Mouse (Mus musculus): ENCODE data around the gene Bpifb9a. TPM values are rescaled to one million over a fixed set of nuclear protein-coding genes. Genes with fewer than 3 reads are reported as not detected.
"Not testable (repeated sequence)": the region's sequence is repeated elsewhere in the genome, so short reads cannot be mapped to it uniquely, and the experiment has no call there.

Bpifb9a gene
- polyA plus RNA-seq, 1 experiment from 2014 or later = not detected

GRCm38 (mm10) chr2:154243356-154244036 lies 14.2 kb upstream of the Bpifb9a start:
- 84% methylated on average over 10 of the region's 10 CpGs for WGBS
- Histone ChIP-seq H3K4me1 (replicated peaks; ENCODE audit: control insufficient read depth, insufficient read depth, low read length) (no peaks in the 10 kb centered on the region), H3K27ac (ENCODE audit: low read depth, low read length) (no peak overlapping the region), H3K27me3 (replicated peaks; ENCODE audit: control insufficient read depth, insufficient read depth, low read length) (no peaks in the 10 kb centered on the region), H3K4me3 (ENCODE audit: low read depth, low read length) (no peak overlapping the region), H3K9ac (ENCODE audit: low read depth, low read length) (no peak overlapping the region), H3K4me2 (replicated peaks; ENCODE audit: low read depth) (no peak overlapping the region), H3K36me3 (ENCODE audit: control insufficient read depth, insufficient read depth) (no peaks in the 10 kb centered on the region), H3K9me3 (ENCODE audit: control insufficient read depth) (no peaks in the 10 kb centered on the region)
- ATAC-seq = no peak
- TF ChIP-seq CTCF (IDR thresholded peaks at IDR 0.05; ENCODE audit: low read depth) = no peak

DNA sequence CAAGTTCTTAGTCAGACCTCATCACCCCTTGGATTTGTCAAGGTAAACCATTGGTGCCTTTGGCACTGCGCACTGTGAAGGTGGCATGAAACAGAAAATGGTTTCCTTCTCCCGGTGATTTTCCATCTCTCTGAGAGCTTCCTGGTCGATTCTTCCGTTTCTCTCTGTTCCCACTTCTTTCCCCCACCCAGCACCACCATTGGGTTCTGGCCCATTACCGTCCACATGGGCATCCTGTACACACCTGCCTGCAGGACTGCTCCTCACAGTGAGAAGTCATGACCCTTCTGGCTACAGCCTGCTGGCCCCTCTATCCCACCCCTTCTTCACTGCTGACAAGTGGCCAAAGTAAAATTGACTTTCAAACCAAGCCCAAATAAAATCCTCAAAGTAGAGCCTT lies 12.3 kb upstream of the Bpifb9a start:
- Histone ChIP-seq H3K9me3 (ENCODE audit: control insufficient read depth) (no peaks in the 10 kb centered on the region), H3K4me1 (replicated peaks; ENCODE audit: control insufficient read depth, insufficient read depth, low read length) (no peaks in the 10 kb centered on the region), H3K27ac (ENCODE audit: low read depth, low read length) (no peak overlapping the region), H3K4me2 (replicated peaks; ENCODE audit: low read depth) (no peak overlapping the region), H3K9ac (ENCODE audit: low read depth, low read length) (no peak overlapping the region), H3K4me3 (ENCODE audit: low read depth, low read length) (no peak overlapping the region), H3K36me3 (ENCODE audit: control insufficient read depth, insufficient read depth) (no peaks in the 10 kb centered on the region), H3K27me3 (replicated peaks; ENCODE audit: control insufficient read depth, insufficient read depth, low read length) (no peaks in the 10 kb centered on the region)
- no peak for TF ChIP-seq CTCF (IDR thresholded peaks at IDR 0.05; ENCODE audit: low read depth)
- WGBS = 87% methylated on average over 5 of the region's 5 CpGs
- no peak for ATAC-seq

- H3K36me3 ChIP-seq (ENCODE audit: control insufficient read depth, insufficient read depth); ATAC-seq; H3K4me1 ChIP-seq (replicated peaks; ENCODE audit: control insufficient read depth, insufficient read depth, low read length); H3K27me3 ChIP-seq (replicated peaks; ENCODE audit: control insufficient read depth, insufficient read depth, low read length); H3K9me3 ChIP-seq (ENCODE audit: control insufficient read depth); H3K9ac ChIP-seq (ENCODE audit: low read depth, low read length); H3K27ac ChIP-seq (ENCODE audit: low read depth, low read length); H3K4me3 ChIP-seq (ENCODE audit: low read depth, low read length); H3K4me2 ChIP-seq (replicated peaks; ENCODE audit: low read depth): not testable (repeated sequence)
- 94% methylated on average over 2 of the region's 4 CpGs for WGBS
These were observed 2.4 kb upstream of the Bpifb9a start for GRCm38 (mm10) chr2:154255254-154255653.

DNA sequence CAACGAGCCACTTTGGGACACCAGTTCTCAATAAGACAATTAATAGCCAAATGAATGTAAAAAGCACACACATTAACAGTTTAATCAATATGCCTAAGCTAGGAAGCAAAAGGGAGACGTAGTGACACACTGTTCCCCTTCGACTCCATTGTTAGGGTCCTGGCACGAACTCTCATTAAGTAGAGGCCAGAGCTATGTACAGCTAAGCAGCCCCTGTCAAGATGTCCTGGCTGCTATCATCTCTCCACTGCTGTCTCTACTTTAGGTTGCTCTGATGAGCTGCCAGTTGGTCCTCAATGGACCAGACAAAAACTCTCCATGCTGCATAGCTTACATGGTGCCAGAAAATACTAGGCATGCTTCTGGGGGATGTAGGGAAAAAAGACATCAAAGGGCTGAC lies 1.9 kb upstream of the Bpifb9a start:
- no peaks in the 10 kb centered on the region for H3K9me3 ChIP-seq (ENCODE audit: control insufficient read depth)
- H3K36me3 ChIP-seq (ENCODE audit: control insufficient read depth, insufficient read depth) = no peaks in the 10 kb centered on the region
- H3K4me3 ChIP-seq (ENCODE audit: low read depth, low read length) = no peak overlapping the region
- H3K27me3 ChIP-seq (replicated peaks; ENCODE audit: control insufficient read depth, insufficient read depth, low read length) = no peaks in the 10 kb centered on the region
- no peak overlapping the region for H3K9ac ChIP-seq (ENCODE audit: low read depth, low read length)
- no peaks in the 10 kb centered on the region for H3K4me1 ChIP-seq (replicated peaks; ENCODE audit: control insufficient read depth, insufficient read depth, low read length)
- no peak overlapping the region for H3K27ac ChIP-seq (ENCODE audit: low read depth, low read length)
- no peak for TF ChIP-seq CTCF (IDR thresholded peaks at IDR 0.05; ENCODE audit: low read depth)
- 72% methylated on average over 4 of the region's 4 CpGs for WGBS
- H3K4me2 ChIP-seq (replicated peaks; ENCODE audit: low read depth) = no peak overlapping the region
- ATAC-seq = no peak

GRCm38 (mm10) chr2:154264397-154264796 lies 6.7 kb downstream of the Bpifb9a start:
- H3K4me2 ChIP-seq (replicated peaks; ENCODE audit: low read depth); H3K9ac ChIP-seq (ENCODE audit: low read depth, low read length); H3K27me3 ChIP-seq (replicated peaks; ENCODE audit: control insufficient read depth, insufficient read depth, low read length); H3K27ac ChIP-seq (ENCODE audit: low read depth, low read length); H3K9me3 ChIP-seq (ENCODE audit: control insufficient read depth); ATAC-seq; H3K36me3 ChIP-seq (ENCODE audit: control insufficient read depth, insufficient read depth); H3K4me3 ChIP-seq (ENCODE audit: low read depth, low read length); H3K4me1 ChIP-seq (replicated peaks; ENCODE audit: control insufficient read depth, insufficient read depth, low read length): not testable (repeated sequence)
- 89% methylated on average over 3 of the region's 3 CpGs for WGBS

- not testable (repeated sequence) for H3K9ac ChIP-seq (ENCODE audit: low read depth, low read length); H3K4me1 ChIP-seq (replicated peaks; ENCODE audit: control insufficient read depth, insufficient read depth, low read length); H3K4me2 ChIP-seq (replicated peaks; ENCODE audit: low read depth); ATAC-seq; H3K9me3 ChIP-seq (ENCODE audit: control insufficient read depth); H3K4me3 ChIP-seq (ENCODE audit: low read depth, low read length); H3K27me3 ChIP-seq (replicated peaks; ENCODE audit: control insufficient read depth, insufficient read depth, low read length); H3K27ac ChIP-seq (ENCODE audit: low read depth, low read length); H3K36me3 ChIP-seq (ENCODE audit: control insufficient read depth, insufficient read depth)
- 79% methylated on average over 3 of the region's 3 CpGs for WGBS
These were observed 34.2 kb downstream of the Bpifb9a start for GRCm38 (mm10) chr2:154291866-154292265.

- H3K27me3 ChIP-seq (replicated peaks; ENCODE audit: control insufficient read depth, insufficient read depth, low read length) = no peaks in the 10 kb centered on the region
- no peak overlapping the region for H3K4me2 ChIP-seq (replicated peaks; ENCODE audit: low read depth)
- H3K36me3 ChIP-seq (ENCODE audit: control insufficient read depth, insufficient read depth) = no peaks in the 10 kb centered on the region
- no peak overlapping the region for H3K9ac ChIP-seq (ENCODE audit: low read depth, low read length)
- H3K27ac ChIP-seq (ENCODE audit: low read depth, low read length) = no peak overlapping the region
- 93% methylated on average over 1 of the region's 1 CpGs for WGBS
- no peak for ATAC-seq
- peak; percentile 16; the same call in 1 of the 2 replicates for TF ChIP-seq CTCF (IDR thresholded peaks at IDR 0.05; ENCODE audit: low read depth)
- H3K4me1 ChIP-seq (replicated peaks; ENCODE audit: control insufficient read depth, insufficient read depth, low read length) = no peaks in the 10 kb centered on the region
- no peak overlapping the region for H3K4me3 ChIP-seq (ENCODE audit: low read depth, low read length)
- no peaks in the 10 kb centered on the region for H3K9me3 ChIP-seq (ENCODE audit: control insufficient read depth)
These were observed 35.2 kb downstream of the Bpifb9a start for GRCm38 (mm10) chr2:154292833-154293232.

Measured in intestine, postnatal 0 days (tissue).